Mouse (Mus musculus) bone marrow, adult 2 months (tissue): Measurements from ENCODE around the gene Plgrkt.

Experiments
- CTCF ChIP-seq: fragments of 200-500 bp; IDR thresholded peaks from 2 replicates; pipeline ENCODE4 v1.5.1; 2011; ENCODE audit warnings: low read length, control low read depth; ENCODE audit not compliant: control insufficient read depth, insufficient read depth
- POLR2A ChIP-seq: fragments of 200-500 bp; IDR thresholded peaks from 2 replicates; pipeline ENCODE4 v1.6.1; 2011; ENCODE audit warnings: low read depth, mild to moderate bottlenecking, control low read depth, low read length, borderline replicate concordance; ENCODE audit not compliant: control insufficient read depth

- TF ChIP-seq CTCF, result no peak
- TF ChIP-seq POLR2A, result no peak
Observed at GRCm38 (mm10) chr19:29412476-29413420, 45.6 kb upstream of the Plgrkt start.
